Mouse (Mus musculus) olfactory bulb, adult 2 months (tissue): ENCODE results near the gene Pitpnm3. TPM values are rescaled to one million over a fixed set of nuclear protein-coding genes. Genes with fewer than 3 reads are reported as not detected.

ENCODE experiments used
- H3K27ac ChIP-seq: fragments of 200-500 bp; 2 replicates; pipeline ENCODE4 v1.5.1; 2012; ENCODE audit warnings: low read depth, low read length; ENCODE audit not compliant: insufficient read depth
- H3K4me1 ChIP-seq: fragments of 200-500 bp; 2 replicates; pipeline ENCODE4 v1.6.1; 2012; ENCODE audit warnings: low read length; ENCODE audit not compliant: control insufficient read depth, insufficient read depth
- H3K4me3 ChIP-seq: fragments of 200-500 bp; 2 replicates; pipeline ENCODE4 v1.5.1; 2012; ENCODE audit warnings: mild to moderate bottlenecking, low read depth, low read length, moderate library complexity; ENCODE audit not compliant: insufficient read depth
- CTCF ChIP-seq: fragments of 200-500 bp; IDR thresholded peaks from 2 replicates; pipeline ENCODE4 v1.5.1; 2012; ENCODE audit warnings: low read depth, mild to moderate bottlenecking, low read length, moderate library complexity; ENCODE audit not compliant: insufficient read depth
- POLR2A ChIP-seq: fragments of 200-500 bp; IDR thresholded peaks from 2 replicates; pipeline ENCODE4 v1.6.1; 2012; ENCODE audit warnings: mild to moderate bottlenecking, low read depth, low read length, moderate library complexity; ENCODE audit not compliant: insufficient read depth
- WGBS: fragments of 180-500 bp; shearing (Covaris S2); methylation state at CpG from one replicate; pipeline ENCODE4 v1.1.7; 2018; 5-methylcytosine and 5-hydroxymethylcytosine counted together
- polyA plus RNA-seq: library from polyadenylated mRNA; stranded (reverse); fragments of >200 nt; gene quantifications from 2 replicates; pipeline ENCODE4 v1.2.4, GENCODE M21; 2012; ENCODE audit warnings: low replicate concordance; ENCODE audit not compliant: missing spikeins, insufficient read depth, insufficient read length

Gene Pitpnm3
- polyA plus RNA-seq, 1 experiment: not detected

GRCm38 (mm10) chr11:72084337-72084736 lies 51.2 kb downstream of the Pitpnm3 start:
- H3K27ac ChIP-seq: peak overlapping the region; percentile 99

GRCm38 (mm10) chr11:72082601-72083000 lies 53.0 kb downstream of the Pitpnm3 start:
- TF ChIP-seq CTCF (no peak), POLR2A (no peak)
- 87% methylated on average over 4 of the region's 4 CpGs for WGBS

More at GRCm38 (mm10) chr11:72084337-72084736, 51.2 kb downstream of the Pitpnm3 start:
- 90% methylated on average over 15 of the region's 15 CpGs for WGBS
- TF ChIP-seq CTCF (no peak), POLR2A (no peak)
- H3K4me1 ChIP-seq: peaks cover 64% of the 10 kb centered on the region
- no peak overlapping the region for H3K4me3 ChIP-seq

GRCm38 (mm10) chr11:72080461-72080860 lies 55.1 kb downstream of the Pitpnm3 start:
- H3K4me1 ChIP-seq: peaks cover 50% of the 10 kb centered on the region
- TF ChIP-seq POLR2A (no peak), CTCF (no peak)
- 18% methylated on average over 6 of the region's 6 CpGs for WGBS

More at GRCm38 (mm10) chr11:72082601-72083000, 53.0 kb downstream of the Pitpnm3 start:
- Histone ChIP-seq H3K4me3 (no peak overlapping the region), H3K4me1 (peaks cover 64% of the 10 kb centered on the region), H3K27ac (peak overlapping the region; percentile 65)

GRCm38 (mm10) chr11:72078647-72079046 lies 56.9 kb downstream of the Pitpnm3 start:
- no peak overlapping the region for H3K4me3 ChIP-seq
- H3K4me1 ChIP-seq: peaks cover 46% of the 10 kb centered on the region
- H3K27ac ChIP-seq: peak overlapping the region; percentile 95
- 20% methylated on average over 4 of the region's 4 CpGs for WGBS
- no peak for TF ChIP-seq CTCF
- TF ChIP-seq POLR2A: no peak

More at GRCm38 (mm10) chr11:72080461-72080860, 55.1 kb downstream of the Pitpnm3 start:
- Histone ChIP-seq H3K27ac (peak overlapping the region; percentile 95), H3K4me3 (no peak overlapping the region)

- TF ChIP-seq POLR2A (no peak), CTCF (no peak)
- peaks cover 50% of the 10 kb centered on the region for H3K4me1 ChIP-seq
- WGBS: 35% methylated on average over 3 of the region's 3 CpGs
Observed at GRCm38 (mm10) chr11:72078056-72078455, 57.5 kb downstream of the Pitpnm3 start.

GRCm38 (mm10) chr11:72074230-72074629 lies 61.3 kb downstream of the Pitpnm3 start:
- WGBS: 70% methylated on average over 13 of the region's 13 CpGs
- TF ChIP-seq CTCF (no peak), POLR2A (no peak)
- Histone ChIP-seq H3K4me3 (no peak overlapping the region), H3K27ac (peak overlapping the region; percentile 22), H3K4me1 (peaks cover 58% of the 10 kb centered on the region)

More at GRCm38 (mm10) chr11:72078056-72078455, 57.5 kb downstream of the Pitpnm3 start:
- peak overlapping the region; percentile 95 for H3K27ac ChIP-seq
- no peak overlapping the region for H3K4me3 ChIP-seq

GRCm38 (mm10) chr11:72072331-72072905 lies 63.2 kb downstream of the Pitpnm3 start:
- Histone ChIP-seq H3K4me3 (no peak overlapping the region), H3K27ac (peak overlapping the region; percentile 73), H3K4me1 (peaks cover 51% of the 10 kb centered on the region)
- no peak for TF ChIP-seq CTCF
- WGBS: 25% methylated on average over 6 of the region's 6 CpGs

- no peak overlapping the region for H3K4me3 ChIP-seq
- TF ChIP-seq CTCF: no peak
- no peak for TF ChIP-seq POLR2A
- H3K4me1 ChIP-seq: peaks cover 65% of the 10 kb centered on the region
- WGBS: 90% methylated on average over 9 of the region's 9 CpGs
- no peak overlapping the region for H3K27ac ChIP-seq
Observed at GRCm38 (mm10) chr11:72070733-72071132, 64.8 kb downstream of the Pitpnm3 start.

GRCm38 (mm10) chr11:72068026-72068425 lies 67.6 kb downstream of the Pitpnm3 start:
- WGBS: 39% methylated on average over 7 of the region's 7 CpGs
- no peak overlapping the region; the same call in 1 of the 2 replicates for H3K27ac ChIP-seq
- no peak overlapping the region for H3K4me3 ChIP-seq
- TF ChIP-seq CTCF (no peak), POLR2A (no peak)
- H3K4me1 ChIP-seq: peaks cover 64% of the 10 kb centered on the region

GRCm38 (mm10) chr11:72067326-72067725 lies 68.3 kb downstream of the Pitpnm3 start:
- no peak for TF ChIP-seq CTCF
- no peak for TF ChIP-seq POLR2A
- Histone ChIP-seq H3K4me3 (no peak overlapping the region), H3K27ac (no peak overlapping the region), H3K4me1 (peaks cover 59% of the 10 kb centered on the region)
- WGBS: 88% methylated on average over 5 of the region's 5 CpGs
